Mouse (Mus musculus) ES-E14 (cell line): ENCODE results near the gene Rpl10a.

ENCODE experiments used
- CHD2 ChIP-seq: IDR thresholded peaks from 2 replicates; pipeline ENCODE4 v1.6.1; 2014; ENCODE audit warnings: mild to moderate bottlenecking, low read depth, low read length, inconsistent platforms
- HCFC1 ChIP-seq: IDR thresholded peaks from 2 replicates; pipeline ENCODE4 v1.6.1; 2012; ENCODE audit warnings: low read length, inconsistent platforms, borderline replicate concordance; ENCODE audit not compliant: insufficient read depth
- ZC3H11A ChIP-seq: IDR thresholded peaks from 2 replicates; pipeline ENCODE4 v1.6.1; 2012; ENCODE audit warnings: low read depth, mild to moderate bottlenecking, inconsistent platforms, low read length, borderline replicate concordance

GRCm38 (mm10) chr17:28280423-28280800 lies 47.9 kb upstream of the Rpl10a start:
- TF ChIP-seq HCFC1 (no peak), ZC3H11A (no peak), CHD2 (no peak)
